In genomic region chr10:72391397-72391796, GRCm38 (mm10) we compare ENCODE assay signal across 11 mouse cellular contexts.
DNase-seq lines count a peak whose midpoint lies in the region; ATAC-seq lines count a peak whose summit lies in the region.
"Had no signal": no experiment of that assay in that cellular context is flagged by ENCODE, and none has a peak within 500 bp of the region (broad histone marks: within the 10 kb centered on the region; RNA-seq: fewer than 3 reads in every experiment).

No protein-coding gene starts in this region.

- H3K4me1 ChIP-seq in heart, embryonic 10.5 days: no peaks in the 10 kb centered on the region
- H3K4me1 ChIP-seq in midbrain, embryonic 14.5 days (ENCODE audit: control insufficient read depth, insufficient read depth, low read length): no peaks in the 10 kb centered on the region
- no peaks in the 10 kb centered on the region for H3K4me1 ChIP-seq in midbrain, embryonic 10.5 days
- H3K4me1 ChIP-seq in hindbrain, embryonic 13.5 days (replicated peaks): no peaks in the 10 kb centered on the region
- H3K4me1 ChIP-seq: liver, embryonic 15.5 days; neural tube, embryonic 13.5 days; stomach, embryonic 15.5 days had no signal

- intact Hi-C loops in heart, postnatal 10 days (cut with DNase I): no loop called here

- no peaks in the 10 kb centered on the region for H3K9me3 ChIP-seq in heart, embryonic 10.5 days
- H3K9me3 ChIP-seq in midbrain, embryonic 14.5 days (ENCODE audit: control insufficient read depth, low read length): no peaks in the 10 kb centered on the region
- H3K9me3 ChIP-seq in midbrain, embryonic 10.5 days (replicated peaks): no peaks in the 10 kb centered on the region; the same call in 1 of the 2 replicates
- no peaks in the 10 kb centered on the region for H3K9me3 ChIP-seq in hindbrain, embryonic 13.5 days
- H3K9me3 ChIP-seq: liver, embryonic 15.5 days; stomach, embryonic 15.5 days had no signal

- H3K27me3 ChIP-seq in heart, embryonic 10.5 days (ENCODE audit: insufficient read depth, poor library complexity, severe bottlenecking): no peaks in the 10 kb centered on the region
- H3K27me3 ChIP-seq in midbrain, embryonic 14.5 days (ENCODE audit: control insufficient read depth, insufficient read depth, low read length): no peaks in the 10 kb centered on the region
- H3K27me3 ChIP-seq in midbrain, embryonic 10.5 days (ENCODE audit: low read depth, poor library complexity, severe bottlenecking): no peaks in the 10 kb centered on the region
- H3K27me3 ChIP-seq in hindbrain, embryonic 13.5 days: no peaks in the 10 kb centered on the region
- H3K27me3 ChIP-seq: liver, embryonic 15.5 days; neural tube, embryonic 13.5 days; stomach, embryonic 15.5 days had no signal

- H3K27ac ChIP-seq in heart, embryonic 10.5 days: no peak overlapping the region
- H3K27ac ChIP-seq in midbrain, embryonic 14.5 days (replicated peaks; ENCODE audit: low read depth, low read length): no peak overlapping the region
- H3K27ac ChIP-seq in midbrain, embryonic 10.5 days (replicated peaks): no peak overlapping the region
- H3K27ac ChIP-seq in hindbrain, embryonic 13.5 days: no peak overlapping the region
- H3K27ac ChIP-seq: liver, embryonic 15.5 days; neural tube, embryonic 13.5 days; stomach, embryonic 15.5 days had no signal

- no peak for ATAC-seq in midbrain, embryonic 14.5 days (ENCODE audit: low FRiP score, low TSS enrichment)
- no peak for ATAC-seq in hindbrain, embryonic 13.5 days (ENCODE audit: low FRiP score)

- H3K4me3 ChIP-seq in heart, embryonic 10.5 days: no peak overlapping the region
- no peak overlapping the region for H3K4me3 ChIP-seq in midbrain, embryonic 14.5 days (replicated peaks; ENCODE audit: low read depth, low read length)
- no peak overlapping the region for H3K4me3 ChIP-seq in midbrain, embryonic 10.5 days
- H3K4me3 ChIP-seq in hindbrain, embryonic 13.5 days: no peak overlapping the region
- H3K4me3 ChIP-seq: liver, embryonic 15.5 days; neural tube, embryonic 13.5 days; stomach, embryonic 15.5 days had no signal

- no peak overlapping the region for H3K9ac ChIP-seq in midbrain, embryonic 14.5 days (replicated peaks; ENCODE audit: low read length)
- no peak overlapping the region for H3K9ac ChIP-seq in hindbrain, embryonic 13.5 days
- H3K9ac ChIP-seq: liver, embryonic 15.5 days; neural tube, embryonic 13.5 days; stomach, embryonic 15.5 days had no signal

- peak; percentile 1 to 3 for DNase-seq in heart, postnatal 10 days
- DNase-seq in heart, embryonic 10.5 days (ENCODE audit: low spot score): no peak
- peak; percentile 26 for DNase-seq in midbrain, embryonic 14.5 days
- DNase-seq in midbrain, embryonic 10.5 days (ENCODE audit: low spot score): no peak
- DNase-seq in adrenal gland, postnatal 25 days: peak; percentile 3
- DNase-seq in retina, postnatal 7 days (ENCODE audit: low read depth, low spot score): peak; percentile 2
- no peak for DNase-seq in layer of hippocampus, postnatal 14 days (ENCODE audit: low spot score in 2 of 2)

- 74% methylated on average over 1 of the region's 1 CpGs for WGBS in heart, embryonic 10.5 days
- WGBS in midbrain, embryonic 14.5 days: 90% methylated on average over 1 of the region's 1 CpGs
- WGBS in midbrain, embryonic 10.5 days: 81% methylated on average over 1 of the region's 1 CpGs
- WGBS in hindbrain, embryonic 13.5 days: 93% methylated on average over 1 of the region's 1 CpGs

- no peaks in the 10 kb centered on the region for H3K36me3 ChIP-seq in heart, embryonic 10.5 days
- no peaks in the 10 kb centered on the region for H3K36me3 ChIP-seq in midbrain, embryonic 14.5 days (ENCODE audit: control insufficient read depth, insufficient read depth, low read length)
- no peaks in the 10 kb centered on the region for H3K36me3 ChIP-seq in midbrain, embryonic 10.5 days
- no peaks in the 10 kb centered on the region for H3K36me3 ChIP-seq in hindbrain, embryonic 13.5 days
- H3K36me3 ChIP-seq: liver, embryonic 15.5 days; neural tube, embryonic 13.5 days; stomach, embryonic 15.5 days had no signal

- no peak overlapping the region for H3K4me2 ChIP-seq in midbrain, embryonic 14.5 days (ENCODE audit: low read length)
- no peak overlapping the region for H3K4me2 ChIP-seq in hindbrain, embryonic 13.5 days
- H3K4me2 ChIP-seq: liver, embryonic 15.5 days; neural tube, embryonic 13.5 days; stomach, embryonic 15.5 days had no signal

Comparison
In these comparisons a context has a peak if more than half of its experiments do, and no peak if none do; other contexts are left out.
1. DNase-seq: peak in heart, postnatal 10 days (2 of 2), midbrain, embryonic 14.5 days (single experiment), adrenal gland, postnatal 25 days (single experiment) and retina, postnatal 7 days (single experiment); none in heart, embryonic 10.5 days (single experiment), midbrain, embryonic 10.5 days (single experiment) and layer of hippocampus, postnatal 14 days (0 of 2).